Mouse (Mus musculus) forebrain, postnatal 0 days (tissue): ENCODE measurements around the gene Catsperz. TPM values are rescaled to one million over a fixed set of nuclear protein-coding genes. Genes with fewer than 3 reads are reported as not detected.
A peak's percentile ranks its signal among the peaks of the same experiment; 100 is the strongest.

ENCODE experiments used
- ATAC-seq: fragments of 200-750 bp; cut with Nextera tagmentation; 2 replicates; pipeline ENCODE4 v1.8.0; 2017; ENCODE audit warnings: mild to moderate bottlenecking, moderate library complexity
- DNase-seq: peaks from one replicate; pipeline ENCODE4 v3.0.0-alpha.2; 2015
- H3K27ac ChIP-seq: fragments of 300-500 bp; sonication (generic); 2 replicates; pipeline ENCODE4 v1.5.1; 2014; ENCODE audit warnings: low read depth, mild to moderate bottlenecking, antibody characterized with exemption, low read length, moderate library complexity, mixed read lengths
- H3K27me3 ChIP-seq: fragments of 300-500 bp; sonication (generic); 2 replicates; pipeline ENCODE4 v1.6.1; 2014; ENCODE audit warnings: mild to moderate bottlenecking, low read length, mixed read lengths; ENCODE audit not compliant: insufficient read depth
- H3K36me3 ChIP-seq: fragments of 300-500 bp; sonication (generic); 2 replicates; pipeline ENCODE4 v1.6.1; 2014; ENCODE audit warnings: mild to moderate bottlenecking, moderate library complexity; ENCODE audit not compliant: insufficient read depth
- H3K4me1 ChIP-seq: fragments of 300-500 bp; sonication (generic); 2 replicates; pipeline ENCODE4 v1.6.1; 2014; ENCODE audit warnings: antibody characterized with exemption; ENCODE audit not compliant: insufficient read depth
- H3K4me2 ChIP-seq: fragments of 300-500 bp; sonication (generic); 2 replicates; pipeline ENCODE4 v1.6.1; 2014; ENCODE audit warnings: low read depth, mild to moderate bottlenecking, moderate library complexity
- H3K4me3 ChIP-seq: fragments of 300-500 bp; sonication (generic); 2 replicates; pipeline ENCODE4 v1.5.1; 2014; ENCODE audit warnings: low read depth, low read length, mixed read lengths
- H3K9ac ChIP-seq: fragments of 300-500 bp; sonication (generic); 2 replicates; pipeline ENCODE4 v1.6.1; 2014; ENCODE audit warnings: mild to moderate bottlenecking
- H3K9me3 ChIP-seq: fragments of 300-500 bp; sonication (generic); 2 replicates; pipeline ENCODE4 v1.6.1; 2016; ENCODE audit warnings: low read length
- CTCF ChIP-seq: sonication (generic); IDR thresholded peaks from 2 replicates; pipeline ENCODE4 v1.5.1; 2016; ENCODE audit warnings: antibody characterized with exemption, control low read depth, low read depth
- WGBS: fragments of 180-500 bp; shearing (Covaris S2); extraction: QIAGEN DNeasy Blood & Tissue Kit; methylation state at CpG from one replicate; pipeline ENCODE4 v1.1.7; 2014; 5-methylcytosine and 5-hydroxymethylcytosine counted together
- polyA plus RNA-seq: library from polyadenylated mRNA; unstranded; fragments of >200 nt; fragmentation: Nextera tagmentation; extraction: Ambion mirVana; gene quantifications from 2 replicates; pipeline ENCODE4 v1.2.1, GENCODE M21; 2015
- total RNA-seq: library from RNA; depleted of rRNA; stranded (reverse); fragments of >200 nt; gene quantifications from 2 replicates; pipeline ENCODE4 v1.2.3, GENCODE M21; 2014

Catsperz gene
- total and polyA plus RNA-seq, 2 experiments from 2014 or later, result 0.71 to 1.2 TPM

GRCm38 (mm10) chr19:6924461-6925306 is 496 bp downstream of the Catsperz start:
- ATAC-seq, result no peak
- Histone ChIP-seq H3K9me3 (no peaks in the 10 kb centered on the region), H3K4me1 (peaks cover 10% of the 10 kb centered on the region), H3K4me3 (0 out of 2 replicates have a peak overlapping the region, but pooled peaks have one; percentile 0), H3K27me3 (peaks cover 51% of the 10 kb centered on the region), H3K36me3 (no peaks in the 10 kb centered on the region), H3K4me2 (no peak overlapping the region), H3K27ac (no peak overlapping the region), H3K9ac (no peak overlapping the region)
- peak; percentile 81 for DNase-seq
- peak; percentile 72 for TF ChIP-seq CTCF
- WGBS, result 4% methylated on average over 39 of the region's 39 CpGs

GRCm38 (mm10) chr19:6922901-6923735 is 2.1 kb downstream of the Catsperz start:
- 64% methylated on average over 6 of the region's 6 CpGs for WGBS
- no peak overlapping the region for H3K4me3 ChIP-seq

GRCm38 (mm10) chr19:6921647-6922567 is 3.3 kb downstream of the Catsperz start, which contains the start of gene Esrra:
Esrra (minus strand) TSS chr19:6921813.
- DNase-seq (peak; percentile 99), ATAC-seq (peak; percentile 97)
- Histone ChIP-seq H3K27me3 (peaks cover 37% of the 10 kb centered on the region), H3K4me1 (peaks cover 10% of the 10 kb centered on the region), H3K36me3 (peaks cover 4% of the 10 kb centered on the region; the same call in 1 of the 2 replicates), H3K4me3 (peak within 1 kb of the TSS; percentile 98), H3K9ac (peak within 1 kb of the TSS; percentile 84), H3K9me3 (no peaks in the 10 kb centered on the region), H3K4me2 (peak within 1 kb of the TSS; percentile 88), H3K27ac (peak within 1 kb of the TSS; percentile 85)
- TF ChIP-seq CTCF, result no peak; the same call in 1 of the 2 replicates
- WGBS, result under 1% methylated on average over 66 of the region's 66 CpGs

More at GRCm38 (mm10) chr19:6922901-6923735, 2.1 kb downstream of the Catsperz start:
- ATAC-seq (no peak), DNase-seq (no peak)
- peaks cover 49% of the 10 kb centered on the region for H3K27me3 ChIP-seq
- H3K27ac ChIP-seq, result no peak overlapping the region
- no peak for TF ChIP-seq CTCF
- no peaks in the 10 kb centered on the region for H3K9me3 ChIP-seq
- H3K9ac ChIP-seq, result no peak overlapping the region
- no peak overlapping the region for H3K4me2 ChIP-seq
- H3K36me3 ChIP-seq, result peaks cover 4% of the 10 kb centered on the region; the same call in 1 of the 2 replicates
- H3K4me1 ChIP-seq, result peaks cover 10% of the 10 kb centered on the region

GRCm38 (mm10) chr19:6920741-6921636 is 4.2 kb downstream of the Catsperz start:
- Histone ChIP-seq H3K4me3 (peak overlapping the region; percentile 98), H3K4me1 (peaks cover 10% of the 10 kb centered on the region), H3K27ac (peak overlapping the region; percentile 85), H3K4me2 (peak overlapping the region; percentile 88), H3K36me3 (peaks cover 4% of the 10 kb centered on the region; the same call in 1 of the 2 replicates), H3K27me3 (peaks cover 28% of the 10 kb centered on the region), H3K9me3 (no peaks in the 10 kb centered on the region), H3K9ac (peak overlapping the region; percentile 84)
- WGBS, result 1% methylated on average over 35 of the region's 48 CpGs
- peak; percentile 4 for ATAC-seq
- peak; percentile 42 for TF ChIP-seq CTCF
- DNase-seq, result peak; percentile 38

- H3K4me2 ChIP-seq, result peak overlapping the region; percentile 88
- H3K4me1 ChIP-seq, result peaks cover 10% of the 10 kb centered on the region
- H3K27ac ChIP-seq, result no peak overlapping the region
- TF ChIP-seq CTCF, result no peak
- peak overlapping the region; percentile 98 for H3K4me3 ChIP-seq
- peak overlapping the region; percentile 84 for H3K9ac ChIP-seq
- peaks cover 19% of the 10 kb centered on the region for H3K27me3 ChIP-seq
- no peak for DNase-seq
- H3K9me3 ChIP-seq, result no peaks in the 10 kb centered on the region
- ATAC-seq, result no peak
- WGBS, result 49% methylated on average over 8 of the region's 8 CpGs
- H3K36me3 ChIP-seq, result peaks cover 7% of the 10 kb centered on the region
Observed at GRCm38 (mm10) chr19:6919876-6920740, 5.1 kb downstream of the Catsperz start.
